Mouse (Mus musculus): ENCODE data around the gene Rbks. TPM values are rescaled to one million over a fixed set of nuclear protein-coding genes. Genes with fewer than 3 reads are reported as not detected.
A peak's percentile ranks its signal among the peaks of the same experiment; 100 is the strongest.

The Rbks gene
- polyA plus RNA-seq, 1 experiment from 2014 or later = 2.3 TPM

GRCm38 (mm10) chr5:31614339-31615025 is 82.9 kb downstream of the Rbks start:
- Histone ChIP-seq H3K9me3 (ENCODE audit: control insufficient read depth, low read length) (no peaks in the 10 kb centered on the region), H3K4me1 (replicated peaks; ENCODE audit: control insufficient read depth, insufficient read depth, low read length) (peaks cover 10% of the 10 kb centered on the region), H3K27ac (peak overlapping the region; percentile 86), H3K4me2 (replicated peaks) (peak overlapping the region; percentile 68), H3K36me3 (replicated peaks; ENCODE audit: control insufficient read depth, insufficient read depth) (peaks cover 36% of the 10 kb centered on the region), H3K27me3 (ENCODE audit: control insufficient read depth, insufficient read depth, low read length) (no peaks in the 10 kb centered on the region), H3K9ac (peak overlapping the region; percentile 85), H3K4me3 (replicated peaks; ENCODE audit: low read length) (peak overlapping the region; percentile 90)
- DNase-seq (ENCODE audit: low spot score) (no peak), ATAC-seq (ENCODE audit: low FRiP score) (no peak)
- WGBS = 45% methylated on average over 6 of the region's 6 CpGs

GRCm38 (mm10) chr5:31613852-31614286 is 83.6 kb downstream of the Rbks start:
- WGBS = under 1% methylated on average over 37 of the region's 37 CpGs
- DNase-seq (ENCODE audit: low spot score) (peak; percentile 84), ATAC-seq (ENCODE audit: low FRiP score) (peak; percentile 99)
- peaks cover 32% of the 10 kb centered on the region for H3K36me3 ChIP-seq (replicated peaks; ENCODE audit: control insufficient read depth, insufficient read depth)
- H3K9me3 ChIP-seq (ENCODE audit: control insufficient read depth, low read length) = no peaks in the 10 kb centered on the region
- H3K4me1 ChIP-seq (replicated peaks; ENCODE audit: control insufficient read depth, insufficient read depth, low read length) = peaks cover 10% of the 10 kb centered on the region
- H3K27ac ChIP-seq = peak overlapping the region; percentile 86
- H3K9ac ChIP-seq = peak overlapping the region; percentile 85
- peak overlapping the region; percentile 68 for H3K4me2 ChIP-seq (replicated peaks)
- H3K4me3 ChIP-seq (replicated peaks; ENCODE audit: low read length) = peak overlapping the region; percentile 90
- no peaks in the 10 kb centered on the region for H3K27me3 ChIP-seq (ENCODE audit: control insufficient read depth, insufficient read depth, low read length)

GRCm38 (mm10) chr5:31611186-31611585 is 86.2 kb downstream of the Rbks start:
- no peak overlapping the region for H3K4me2 ChIP-seq (replicated peaks)
- no peak for ATAC-seq (ENCODE audit: low FRiP score)
- 95% methylated on average over 1 of the region's 1 CpGs for WGBS

GRCm38 (mm10) chr5:31610376-31611086 is 86.9 kb downstream of the Rbks start:
- H3K27me3 ChIP-seq (ENCODE audit: control insufficient read depth, insufficient read depth, low read length) = no peaks in the 10 kb centered on the region
- no peak overlapping the region for H3K9ac ChIP-seq
- 83% methylated on average over 13 of the region's 13 CpGs for WGBS
- H3K9me3 ChIP-seq (ENCODE audit: control insufficient read depth, low read length) = no peaks in the 10 kb centered on the region
- no peak overlapping the region for H3K4me2 ChIP-seq (replicated peaks)
- ATAC-seq (ENCODE audit: low FRiP score) (no peak), DNase-seq (ENCODE audit: low spot score) (no peak)
- no peak overlapping the region for H3K4me3 ChIP-seq (replicated peaks; ENCODE audit: low read length)
- H3K27ac ChIP-seq = no peak overlapping the region
- H3K4me1 ChIP-seq (replicated peaks; ENCODE audit: control insufficient read depth, insufficient read depth, low read length) = peaks cover 10% of the 10 kb centered on the region
- no peaks in the 10 kb centered on the region for H3K36me3 ChIP-seq (replicated peaks; ENCODE audit: control insufficient read depth, insufficient read depth)

More at GRCm38 (mm10) chr5:31611186-31611585, 86.2 kb downstream of the Rbks start:
- H3K27me3 ChIP-seq (ENCODE audit: control insufficient read depth, insufficient read depth, low read length) = no peaks in the 10 kb centered on the region
- H3K9me3 ChIP-seq (ENCODE audit: control insufficient read depth, low read length) = no peaks in the 10 kb centered on the region
- H3K4me3 ChIP-seq (replicated peaks; ENCODE audit: low read length) = no peak overlapping the region
- no peak overlapping the region for H3K27ac ChIP-seq
- peaks cover 10% of the 10 kb centered on the region for H3K4me1 ChIP-seq (replicated peaks; ENCODE audit: control insufficient read depth, insufficient read depth, low read length)
- no peak overlapping the region for H3K9ac ChIP-seq
- 0 out of 2 replicates have a peak, but pooled peaks cover 6% of the 10 kb centered on the region for H3K36me3 ChIP-seq (replicated peaks; ENCODE audit: control insufficient read depth, insufficient read depth)
- DNase-seq (ENCODE audit: low spot score) = no peak

- Histone ChIP-seq H3K4me2 (replicated peaks) (no peak overlapping the region), H3K9ac (no peak overlapping the region), H3K9me3 (ENCODE audit: control insufficient read depth, low read length) (no peaks in the 10 kb centered on the region), H3K36me3 (replicated peaks; ENCODE audit: control insufficient read depth, insufficient read depth) (no peaks in the 10 kb centered on the region), H3K4me3 (replicated peaks; ENCODE audit: low read length) (no peak overlapping the region), H3K4me1 (replicated peaks; ENCODE audit: control insufficient read depth, insufficient read depth, low read length) (no peaks in the 10 kb centered on the region), H3K27me3 (ENCODE audit: control insufficient read depth, insufficient read depth, low read length) (no peaks in the 10 kb centered on the region), H3K27ac (no peak overlapping the region)
- ATAC-seq (ENCODE audit: low FRiP score) (no peak), DNase-seq (ENCODE audit: low spot score) (no peak)
- 60% methylated on average over 3 of the region's 3 CpGs for WGBS
Measured at GRCm38 (mm10) chr5:31606151-31606550, 91.3 kb downstream of the Rbks start.

- 85% methylated on average over 6 of the region's 6 CpGs for WGBS
Measured at GRCm38 (mm10) chr5:31603766-31604165, 93.7 kb downstream of the Rbks start.

GRCm38 (mm10) chr5:31602377-31602776 is 95.0 kb downstream of the Rbks start:
- no peak overlapping the region for H3K27ac ChIP-seq
- WGBS = 100% methylated on average over 1 of the region's 1 CpGs

More at GRCm38 (mm10) chr5:31603766-31604165, 93.7 kb downstream of the Rbks start:
- Histone ChIP-seq H3K9me3 (ENCODE audit: control insufficient read depth, low read length) (no peaks in the 10 kb centered on the region), H3K4me3 (replicated peaks; ENCODE audit: low read length) (no peak overlapping the region), H3K9ac (no peak overlapping the region), H3K27ac (no peak overlapping the region), H3K4me2 (replicated peaks) (no peak overlapping the region), H3K4me1 (replicated peaks; ENCODE audit: control insufficient read depth, insufficient read depth, low read length) (no peaks in the 10 kb centered on the region), H3K36me3 (replicated peaks; ENCODE audit: control insufficient read depth, insufficient read depth) (no peaks in the 10 kb centered on the region), H3K27me3 (ENCODE audit: control insufficient read depth, insufficient read depth, low read length) (no peaks in the 10 kb centered on the region)
- ATAC-seq (ENCODE audit: low FRiP score) = no peak
- no peak for DNase-seq (ENCODE audit: low spot score)

GRCm38 (mm10) chr5:31601162-31601722 is 96.2 kb downstream of the Rbks start:
- 87% methylated on average over 7 of the region's 7 CpGs for WGBS
- peaks cover 6% of the 10 kb centered on the region; the same call in 1 of the 2 replicates for H3K4me1 ChIP-seq (replicated peaks; ENCODE audit: control insufficient read depth, insufficient read depth, low read length)
- ATAC-seq (ENCODE audit: low FRiP score) (no peak), DNase-seq (ENCODE audit: low spot score) (no peak)
- H3K4me3 ChIP-seq (replicated peaks; ENCODE audit: low read length) = no peak overlapping the region
- H3K27me3 ChIP-seq (ENCODE audit: control insufficient read depth, insufficient read depth, low read length) = 0 out of 2 replicates have a peak, but pooled peaks cover 4% of the 10 kb centered on the region
- no peak overlapping the region for H3K9ac ChIP-seq
- no peaks in the 10 kb centered on the region for H3K36me3 ChIP-seq (replicated peaks; ENCODE audit: control insufficient read depth, insufficient read depth)
- H3K27ac ChIP-seq = no peak overlapping the region
- no peaks in the 10 kb centered on the region for H3K9me3 ChIP-seq (ENCODE audit: control insufficient read depth, low read length)
- H3K4me2 ChIP-seq (replicated peaks) = no peak overlapping the region

More at GRCm38 (mm10) chr5:31602377-31602776, 95.0 kb downstream of the Rbks start:
- Histone ChIP-seq H3K27me3 (ENCODE audit: control insufficient read depth, insufficient read depth, low read length) (0 out of 2 replicates have a peak, but pooled peaks cover 2% of the 10 kb centered on the region), H3K4me2 (replicated peaks) (no peak overlapping the region), H3K4me1 (replicated peaks; ENCODE audit: control insufficient read depth, insufficient read depth, low read length) (no peaks in the 10 kb centered on the region), H3K9ac (no peak overlapping the region), H3K36me3 (replicated peaks; ENCODE audit: control insufficient read depth, insufficient read depth) (no peaks in the 10 kb centered on the region), H3K9me3 (ENCODE audit: control insufficient read depth, low read length) (no peaks in the 10 kb centered on the region), H3K4me3 (replicated peaks; ENCODE audit: low read length) (no peak overlapping the region)
- no peak for DNase-seq (ENCODE audit: low spot score)
- no peak for ATAC-seq (ENCODE audit: low FRiP score)

GRCm38 (mm10) chr5:31599161-31599560 is 98.3 kb downstream of the Rbks start:
- no peaks in the 10 kb centered on the region for H3K9me3 ChIP-seq (ENCODE audit: control insufficient read depth, low read length)
- DNase-seq (ENCODE audit: low spot score) (no peak), ATAC-seq (ENCODE audit: low FRiP score) (no peak)
- H3K27ac ChIP-seq = no peak overlapping the region
- peaks cover 6% of the 10 kb centered on the region; the same call in 1 of the 2 replicates for H3K4me1 ChIP-seq (replicated peaks; ENCODE audit: control insufficient read depth, insufficient read depth, low read length)
- 0 out of 2 replicates have a peak, but pooled peaks cover 4% of the 10 kb centered on the region for H3K27me3 ChIP-seq (ENCODE audit: control insufficient read depth, insufficient read depth, low read length)
- H3K9ac ChIP-seq = no peak overlapping the region
- H3K36me3 ChIP-seq (replicated peaks; ENCODE audit: control insufficient read depth, insufficient read depth) = no peaks in the 10 kb centered on the region
- no peak overlapping the region for H3K4me2 ChIP-seq (replicated peaks)
- 81% methylated on average over 2 of the region's 2 CpGs for WGBS
- no peak overlapping the region for H3K4me3 ChIP-seq (replicated peaks; ENCODE audit: low read length)

Data from hindbrain, embryonic 14.5 days (tissue).